In the genomic region with DNA sequence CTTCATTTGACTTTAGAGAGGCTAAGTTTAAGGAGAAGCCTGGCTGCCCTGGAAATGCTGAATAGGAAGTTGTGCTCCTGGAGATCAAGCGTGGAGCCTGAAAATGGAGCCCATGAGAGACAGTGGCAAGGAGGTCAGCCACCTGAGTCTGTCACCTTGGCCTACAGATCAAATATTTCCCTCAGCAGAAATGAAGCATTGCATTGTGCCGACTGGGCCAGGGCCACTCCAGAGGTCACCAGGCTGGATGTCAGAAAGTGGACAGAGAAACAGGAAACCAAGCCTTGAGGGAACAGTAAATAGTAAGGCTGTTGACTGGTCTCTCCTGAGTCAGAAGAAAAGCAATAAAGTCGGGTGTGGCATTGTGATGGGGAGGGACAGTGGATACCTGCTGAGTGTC, we compare ENCODE assay signal across 18 mouse cellular contexts.
"Had no signal": no experiment of that assay in that cellular context is flagged by ENCODE, and none has a peak within 500 bp of the region (broad histone marks: within the 10 kb centered on the region; RNA-seq: fewer than 3 reads in every experiment).

No protein-coding gene starts in this region.

- DNase-seq: lung, adult 18-20 months; lung, embryonic 14.5 days; lung, postnatal 10 days; lung, postnatal 4 days; midbrain, embryonic 14.5 days; right cerebral cortex, postnatal 14 days; spleen, adult 18-20 months; thymus, adult 18-20 months; thymus, postnatal 14 days; thymus, postnatal 36 days had no signal

- H3K4me3 ChIP-seq: liver, embryonic 15.5 days; midbrain, embryonic 10.5 days; midbrain, embryonic 12.5 days; myocyte; neural tube, embryonic 13.5 days; neural tube, embryonic 15.5 days; stomach, embryonic 15.5 days had no signal

- ATAC-seq: midbrain, embryonic 16.5 days had no signal

- H3K27ac ChIP-seq: liver, embryonic 15.5 days; midbrain, embryonic 10.5 days; neural tube, embryonic 13.5 days; neural tube, embryonic 15.5 days; stomach, embryonic 15.5 days had no signal

- H3K4me2 ChIP-seq: liver, embryonic 15.5 days; lung, embryonic 14.5 days; midbrain, embryonic 12.5 days; neural tube, embryonic 13.5 days; neural tube, embryonic 15.5 days; stomach, embryonic 15.5 days had no signal

- H3K9ac ChIP-seq: liver, embryonic 15.5 days; lung, embryonic 14.5 days; neural tube, embryonic 13.5 days; neural tube, embryonic 15.5 days; stomach, embryonic 15.5 days had no signal

- H3K36me3 ChIP-seq: liver, embryonic 15.5 days; midbrain, embryonic 10.5 days; midbrain, embryonic 12.5 days; neural tube, embryonic 13.5 days; neural tube, embryonic 15.5 days; stomach, embryonic 15.5 days had no signal

- H3K27me3 ChIP-seq: neural tube, embryonic 13.5 days; neural tube, embryonic 15.5 days; stomach, embryonic 15.5 days had no signal

- H3K9me3 ChIP-seq: liver, embryonic 15.5 days; midbrain, embryonic 10.5 days; midbrain, embryonic 12.5 days; neural tube, embryonic 13.5 days; neural tube, embryonic 15.5 days; stomach, embryonic 15.5 days had no signal
